Mouse (Mus musculus) regulatory T cell (primary cell): Measurements from ENCODE around the gene Il11ra1.

Experiments
- in situ Hi-C: fragments of 300-600 bp; cut with MboI, MseI; formaldehyde crosslinking; loops from one replicate; pipeline ENCODE4 v1.15.1; 2025; ENCODE audit warnings: high pct_unique_total_duplicates

The Il11ra1 gene

DNA sequence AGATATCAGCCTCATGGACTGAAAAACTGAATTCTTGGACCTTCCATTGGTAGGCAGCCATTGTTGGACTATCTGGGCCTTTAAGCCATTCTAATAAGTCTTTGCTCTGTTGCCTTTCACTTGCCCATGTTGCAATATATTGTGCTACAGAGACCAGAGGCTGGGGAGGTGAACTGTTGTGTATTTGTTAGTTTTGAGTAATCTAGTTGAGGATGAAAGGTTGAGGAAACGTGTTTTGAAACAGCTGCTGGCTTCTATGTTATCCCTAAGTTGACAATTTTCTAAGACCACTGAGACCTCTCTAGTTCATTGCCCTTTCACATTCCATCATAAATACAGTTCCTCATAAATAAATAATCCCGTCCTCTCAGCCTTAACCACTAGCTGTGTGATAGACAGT is 44.3 kb downstream of the Il11ra1 start:
- in situ Hi-C loops, result loop anchor here (10.0 to 25.0 kb wide), 2 partner anchors 1039 to 1482 kb away; partner anchors contain the start of genes Aptx, Smim27 and Topors

- in situ Hi-C loops, result loop anchor here (10.0 to 25.0 kb wide), 2 partner anchors 1040 to 1483 kb away; partner anchors contain the start of genes Aptx, Smim27 and Topors
Observed at GRCm38 (mm10) chr4:41745021-41745420, 45.2 kb downstream of the Il11ra1 start.

- in situ Hi-C loops, result loop anchor here (25.0 kb wide), 1 partner anchor 157 kb away; the partner anchor contains the start of gene Gm21541
Observed at GRCm38 (mm10) chr4:41754797-41755337, 55.1 kb downstream of the Il11ra1 start, which contains the start of gene Galt. Galt (plus strand) TSS chr4:41755228.

- in situ Hi-C loops, result loop anchor here (25.0 kb wide), 1 partner anchor 157 kb away; the partner anchor contains the start of gene Gm21541
Observed at GRCm38 (mm10) chr4:41755338-41756305, 55.8 kb downstream of the Il11ra1 start, which contains the start of gene Sigmar1. Sigmar1 (minus strand) TSS chr4:41756157.

GRCm38 (mm10) chr4:41756440-41756839 is 56.7 kb downstream of the Il11ra1 start:
- in situ Hi-C loops, result loop anchor here (25.0 kb wide), 1 partner anchor 156 kb away; the partner anchor contains the start of gene Gm21541

DNA sequence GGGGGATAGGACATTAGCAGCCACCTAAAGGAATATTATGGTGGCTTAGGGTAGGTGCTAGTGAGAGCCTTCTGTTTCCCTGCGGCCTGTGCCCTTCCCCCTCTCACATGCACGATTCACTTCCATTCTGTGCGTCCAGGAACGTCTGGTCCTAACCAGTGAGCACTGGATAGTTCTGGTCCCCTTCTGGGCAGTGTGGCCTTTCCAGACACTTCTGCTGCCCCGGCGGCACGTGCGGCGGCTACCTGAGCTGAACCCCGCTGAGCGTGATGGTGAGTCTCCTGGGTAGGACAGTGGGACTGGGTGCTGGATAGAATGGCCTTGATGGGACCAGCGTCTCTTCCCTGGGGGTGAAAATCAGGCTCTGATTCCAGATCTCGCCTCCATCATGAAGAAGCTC is 57.5 kb downstream of the Il11ra1 start:
- in situ Hi-C loops, result loop anchor here (25.0 kb wide), 1 partner anchor 155 kb away; the partner anchor contains the start of gene Gm21541

DNA sequence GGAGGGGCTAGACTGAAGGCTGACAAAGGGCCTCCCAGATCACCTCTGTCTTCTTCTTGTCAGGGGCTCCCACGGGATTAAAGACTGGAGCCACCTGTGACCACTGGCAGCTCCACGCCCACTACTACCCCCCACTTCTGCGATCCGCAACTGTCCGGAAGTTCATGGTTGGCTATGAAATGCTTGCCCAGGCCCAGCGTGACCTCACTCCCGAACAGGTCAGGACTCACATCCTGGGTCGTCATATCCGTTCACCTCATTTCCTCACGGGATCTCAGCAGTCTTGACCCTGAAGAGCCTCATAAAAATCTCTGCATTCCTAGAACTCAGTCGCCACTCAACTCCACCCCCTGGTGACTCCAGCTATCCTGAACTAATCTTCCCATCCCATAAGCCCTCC is 58.2 kb downstream of the Il11ra1 start:
- in situ Hi-C loops, result loop anchor here (25.0 kb wide), 1 partner anchor 154 kb away; the partner anchor contains the start of gene Gm21541

GRCm38 (mm10) chr4:41758701-41759100 is 58.9 kb downstream of the Il11ra1 start:
- in situ Hi-C loops, result loop anchor here (25.0 kb wide), 1 partner anchor 154 kb away; the partner anchor contains the start of gene Gm21541

DNA sequence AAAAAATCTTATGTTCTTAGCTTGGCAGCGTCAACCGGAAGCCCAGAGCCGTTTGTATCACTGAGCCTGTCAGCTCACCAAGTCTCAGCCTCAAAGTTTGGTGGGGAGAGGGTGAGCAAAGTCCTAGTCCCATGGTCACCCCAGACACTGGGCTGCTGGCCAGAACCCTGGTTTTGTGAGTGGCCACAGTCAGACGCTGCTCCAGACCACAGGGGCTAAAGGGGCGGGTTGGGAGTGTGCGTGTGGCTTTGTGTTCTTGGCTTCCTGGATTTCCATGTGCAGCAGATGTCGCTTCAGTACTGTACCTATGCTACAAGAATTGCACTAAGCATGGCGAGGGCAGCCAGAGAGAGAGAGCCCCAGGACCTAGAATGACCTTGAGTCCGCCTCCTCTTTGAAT is 59.4 kb downstream of the Il11ra1 start:
- in situ Hi-C loops, result loop anchor here (25.0 kb wide), 1 partner anchor 153 kb away; the partner anchor contains the start of gene Gm21541

GRCm38 (mm10) chr4:41759656-41760287 is 60.0 kb downstream of the Il11ra1 start:
- in situ Hi-C loops, result loop anchor here (10.0 to 25.0 kb wide), 2 partner anchors 153 to 905 kb away; partner anchors contain the start of genes Gm21541 and Il11ra2

DNA sequence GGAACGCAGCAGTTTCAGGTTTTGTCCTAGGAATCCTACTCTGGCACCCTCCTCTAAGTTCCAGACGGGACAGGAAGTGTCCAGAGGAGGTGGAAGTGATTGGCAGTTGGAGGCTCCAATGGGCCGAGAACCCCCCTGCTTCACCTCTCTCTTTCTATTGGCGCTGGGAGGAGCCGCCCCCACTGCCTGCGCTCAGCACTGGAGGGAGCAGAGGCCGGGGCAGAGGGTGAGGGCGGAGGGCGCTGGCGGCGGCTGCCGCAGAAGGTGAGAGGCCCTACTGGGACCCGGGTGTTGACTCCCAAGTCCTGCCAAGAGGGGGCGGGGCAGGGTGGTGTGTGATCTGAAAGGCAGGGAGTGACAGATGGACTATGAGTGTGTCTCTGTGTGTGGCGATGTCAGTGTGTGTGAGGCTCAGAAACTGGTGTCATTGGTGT is 60.5 kb downstream of the Il11ra1 start:
- in situ Hi-C loops, result loop anchor here (10.0 to 25.0 kb wide), 2 partner anchors 152 to 904 kb away; partner anchors contain the start of genes Gm21541 and Il11ra2

DNA sequence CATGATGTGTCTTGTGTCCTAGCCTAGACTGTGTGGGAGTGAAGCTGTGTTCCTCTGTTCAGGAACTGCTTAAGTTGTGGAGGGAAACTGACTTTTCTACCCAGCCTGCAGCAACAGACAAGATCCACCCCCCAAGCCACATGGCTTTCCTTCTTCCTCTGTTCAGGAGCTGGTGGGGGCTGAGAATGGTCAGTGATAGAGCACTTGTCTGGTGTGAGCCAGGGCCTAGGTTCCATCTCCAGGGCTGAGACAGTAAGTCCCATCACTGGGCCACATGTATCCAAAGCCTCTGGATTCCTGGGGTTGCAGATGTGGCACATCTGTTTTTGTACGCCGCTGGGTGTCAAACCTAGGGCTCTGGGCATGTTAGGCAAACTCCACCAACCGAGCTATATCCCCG is 61.1 kb downstream of the Il11ra1 start:
- in situ Hi-C loops, result loop anchor here (10.0 to 25.0 kb wide), 2 partner anchors 151 to 904 kb away; partner anchors contain the start of genes Gm21541 and Il11ra2

DNA sequence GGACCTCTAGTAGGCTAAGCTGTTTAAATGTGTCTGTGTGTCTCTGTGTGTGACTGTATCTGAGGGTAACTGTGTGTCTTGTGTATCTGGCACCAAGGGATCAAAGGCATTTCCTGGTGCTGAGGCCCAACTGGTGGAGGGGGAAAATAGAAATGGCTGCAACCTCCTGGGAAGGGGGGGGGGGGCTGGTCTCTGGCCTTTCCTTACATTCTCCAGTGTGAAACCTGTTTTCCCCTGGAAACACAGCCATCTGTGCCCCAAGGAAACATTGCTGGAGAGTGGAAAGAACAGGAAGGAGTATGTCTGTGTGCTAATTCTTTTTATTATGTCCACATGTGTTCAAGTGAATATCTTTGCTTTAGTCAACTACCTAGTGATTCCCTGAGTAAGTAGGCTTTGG is 61.9 kb downstream of the Il11ra1 start:
- in situ Hi-C loops, result loop anchor here (10.0 to 25.0 kb wide), 2 partner anchors 151 to 903 kb away; partner anchors contain the start of genes Gm21541 and Il11ra2

GRCm38 (mm10) chr4:41762099-41762687 is 62.4 kb downstream of the Il11ra1 start:
- in situ Hi-C loops, result loop anchor here (10.0 to 25.0 kb wide), 2 partner anchors 150 to 903 kb away; partner anchors contain the start of genes Gm21541 and Il11ra2

GRCm38 (mm10) chr4:41762688-41763114 is 62.9 kb downstream of the Il11ra1 start:
- in situ Hi-C loops, result loop anchor here (10.0 to 25.0 kb wide), 2 partner anchors 150 to 902 kb away; partner anchors contain the start of genes Gm21541 and Il11ra2

DNA sequence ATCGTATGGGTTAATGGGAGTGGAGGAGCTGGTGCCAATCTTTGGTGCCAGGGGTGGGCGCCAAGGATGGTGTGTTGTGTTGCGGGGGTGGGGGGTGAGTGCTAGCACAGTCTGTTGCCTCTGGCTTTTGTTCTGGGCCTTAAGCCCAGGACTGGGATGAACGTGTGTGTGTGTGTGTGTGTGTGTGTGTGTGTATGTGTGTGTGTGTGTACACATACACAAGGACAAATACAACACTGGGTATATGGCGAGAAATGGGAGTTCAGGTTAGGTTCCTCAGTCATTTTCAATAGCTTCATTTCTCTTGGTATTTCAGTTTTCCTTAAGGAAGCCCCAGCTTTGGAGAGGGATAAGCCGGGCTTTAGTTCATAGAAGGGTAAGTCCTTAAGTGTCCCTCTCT is 63.4 kb downstream of the Il11ra1 start:
- in situ Hi-C loops, result loop anchor here (10.0 to 25.0 kb wide), 2 partner anchors 149 to 902 kb away; partner anchors contain the start of genes Gm21541 and Il11ra2

GRCm38 (mm10) chr4:41767301-41767700 is 67.5 kb downstream of the Il11ra1 start:
- in situ Hi-C loops, result loop anchor here (5.0 to 25.0 kb wide), 3 partner anchors 145 to 898 kb away; partner anchors contain the start of genes Gm21541 and Il11ra2

DNA sequence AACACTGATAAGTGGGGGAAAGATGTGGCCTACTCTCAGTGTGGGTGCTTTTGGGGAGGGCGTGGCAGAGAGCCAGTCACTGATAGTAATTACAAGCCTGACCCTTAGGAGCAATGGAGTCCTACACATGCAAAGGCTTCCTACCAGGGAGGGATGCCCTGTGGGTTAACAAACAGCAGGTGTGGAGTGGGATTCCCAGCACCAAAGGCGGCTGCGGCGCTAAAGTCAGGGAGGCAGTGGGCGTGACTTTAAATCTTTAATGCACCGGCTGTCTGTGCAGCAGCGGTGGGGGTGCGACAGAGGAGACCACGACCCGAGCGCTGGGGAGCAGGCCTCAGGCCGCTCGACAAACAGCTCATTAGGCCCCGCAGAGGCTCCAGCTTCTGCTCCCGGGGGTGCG is 73.2 kb downstream of the Il11ra1 start:
- in situ Hi-C loops, result loop anchor here (25.0 kb wide), 1 partner anchor 139 kb away; the partner anchor contains the start of gene Gm21541

DNA sequence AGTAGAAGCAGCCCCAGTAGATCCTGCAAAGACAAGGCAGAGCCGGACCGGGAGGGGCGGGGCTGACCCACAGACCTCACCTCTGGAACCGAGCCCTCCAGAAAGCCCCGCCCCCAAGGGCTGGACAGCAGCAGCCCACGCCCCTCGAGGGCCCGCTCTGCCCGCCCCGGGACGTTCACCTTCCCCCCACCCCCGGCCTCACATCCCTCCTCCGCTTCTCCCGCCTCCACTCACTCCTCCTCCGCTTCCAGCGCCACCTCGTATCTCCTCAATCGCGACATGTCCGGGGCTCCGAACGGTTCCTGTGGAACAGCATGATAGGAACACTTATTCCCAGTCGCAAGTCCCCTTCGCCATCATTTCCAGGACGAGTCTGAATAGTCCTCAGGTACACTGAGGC is 73.7 kb downstream of the Il11ra1 start:
- in situ Hi-C loops, result loop anchor here (25.0 kb wide), 1 partner anchor 139 kb away; the partner anchor contains the start of gene Gm21541

DNA sequence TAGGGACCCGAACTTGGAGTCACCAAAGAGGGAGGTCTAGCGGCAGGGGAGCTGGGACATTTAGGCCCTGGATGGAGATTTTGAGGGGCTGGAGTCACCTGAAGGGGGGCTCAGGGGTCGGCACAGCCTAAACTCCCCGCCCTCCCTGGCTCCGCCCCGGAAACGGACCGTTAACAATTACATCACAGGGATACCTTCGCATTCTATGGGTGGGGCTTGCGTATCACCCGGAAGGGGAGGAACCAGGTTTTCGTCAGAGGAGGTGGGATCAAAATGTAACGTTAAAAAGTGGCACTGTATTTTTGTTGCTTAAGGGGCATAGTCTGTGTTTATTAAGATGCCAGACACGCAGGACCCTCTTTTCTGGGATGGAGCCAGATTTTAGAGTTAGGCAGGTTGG is 74.2 kb downstream of the Il11ra1 start, which contains the start of gene Ccl27a:
Ccl27a (minus strand) TSS at position 246 of the 400 bp plus-strand sequence.
- in situ Hi-C loops, result loop anchor here (25.0 kb wide), 1 partner anchor 138 kb away; the partner anchor contains the start of gene Gm21541
